Mouse (Mus musculus) Patski (cell line): ENCODE measurements at regions not wholly inside any gene's neighbourhood (a gene's known extent, or its start where the extent isn't known, plus 50 kb on each side); places are given as distances from the start of the nearest gene placed in this dataset.

Experiments
- ATAC-seq: fragments of 100-300 bp; one replicate; pipeline ENCODE4 v1.8.0; 2021
- CTCF ChIA-PET: fragments of 350-600 bp; sonication (Branson Sonifier 250); formaldehyde crosslinking; loops from one replicate; lab custom pipeline; 2022; ENCODE audit warnings: inconsistent platforms; lab: Charles Lee
- POLR2A ChIA-PET: fragments of 350-600 bp; sonication (Branson Sonifier 250); formaldehyde crosslinking; loops from one replicate; lab custom pipeline; 2022; ENCODE audit warnings: antibody characterized with exemption, inconsistent platforms; lab: Charles Lee
- DNase-seq: peaks from one replicate; pipeline ENCODE4 v3.0.0-alpha.2; 2011; ENCODE audit warnings: low read depth, low spot score
- H3K27me3 ChIP-seq: fragments of 371-371 bp; one replicate; pipeline ENCODE4 v1.5.1; 2021
- CTCF ChIP-seq: fragments of 100-300 bp; IDR thresholded peaks from one replicate; pipeline ENCODE4 v1.5.1; 2021
- in situ Hi-C: fragments of 300-500 bp; cut with MboI; formaldehyde crosslinking; loops from 3 replicates; pipeline ENCODE4 v1.11.1; 2018; ENCODE audit warnings: low pct_unique_long_range_greater_than_20kb, mixed read lengths

DNA sequence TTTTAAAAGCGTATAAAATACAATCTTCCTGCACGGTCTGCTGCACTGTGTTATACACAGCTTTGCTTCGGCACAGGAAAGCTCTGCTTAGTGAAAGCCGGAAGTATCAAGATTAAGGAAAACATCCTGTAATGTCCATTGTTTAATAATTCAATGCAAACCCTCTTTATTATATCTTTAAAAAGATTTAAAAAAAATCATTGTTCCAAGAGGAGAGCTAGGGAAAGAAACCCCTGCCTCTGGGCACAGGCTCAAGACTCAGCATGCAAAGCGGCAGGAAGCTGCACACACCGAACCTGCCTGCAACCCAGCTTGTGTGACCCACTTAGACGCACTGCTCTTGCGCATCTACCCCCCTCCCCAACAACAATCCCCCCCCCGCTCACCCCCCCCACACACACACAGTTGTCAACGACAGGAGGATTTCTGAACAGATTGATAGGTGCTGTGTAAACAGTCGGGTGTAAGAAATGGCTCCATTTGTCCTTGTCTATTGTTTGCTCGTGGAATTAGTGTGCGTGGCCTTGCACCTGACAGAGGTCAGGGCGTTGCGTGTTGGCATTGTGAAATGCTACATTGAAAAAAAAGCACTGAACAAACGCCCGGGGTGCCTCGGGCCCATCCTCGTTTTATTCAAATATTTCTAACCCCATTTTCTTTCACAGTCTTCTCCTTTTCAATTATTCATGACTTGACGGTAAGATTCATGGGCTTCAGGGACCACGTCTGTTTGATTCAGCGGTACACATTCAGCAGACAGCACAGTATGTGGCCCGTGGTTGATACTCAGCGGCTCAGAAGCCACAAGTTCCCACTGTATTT lies 66.5 kb upstream of the Acbd6 start:
- no peaks in the 10 kb centered on the region for H3K27me3 ChIP-seq
- CTCF ChIA-PET = interaction anchor here (0.7 kb wide), 1 partner anchor 436 kb away, joined by 3 read pairs; no protein-coding TSS in a partner anchor
- in situ Hi-C loops = no loop called here
- ATAC-seq (no peak), DNase-seq (no peak)
- POLR2A ChIA-PET = no interaction called here
- TF ChIP-seq CTCF = no peak

- DNase-seq = no peak
- POLR2A ChIA-PET = no interaction called here
- in situ Hi-C loops = no loop called here
- H3K27me3 ChIP-seq = no peaks in the 10 kb centered on the region
- ATAC-seq = no peak
- CTCF ChIA-PET = no interaction called here
- no peak for TF ChIP-seq CTCF
These were observed 64.6 kb upstream of the Acbd6 start for GRCm38 (mm10) chr1:155493333-155493732.

- TF ChIP-seq CTCF = no peak
- no peaks in the 10 kb centered on the region for H3K27me3 ChIP-seq
- ChIA-PET CTCF (no interaction called here), POLR2A (no interaction called here)
- in situ Hi-C loops = no loop called here
- no peak for DNase-seq
- ATAC-seq = no peak
These were observed 64.1 kb upstream of the Acbd6 start for GRCm38 (mm10) chr1:155493799-155494198.

- ATAC-seq (no peak), DNase-seq (no peak)
- ChIA-PET CTCF (no interaction called here), POLR2A (no interaction called here)
- no peaks in the 10 kb centered on the region for H3K27me3 ChIP-seq
- no peak for TF ChIP-seq CTCF
- in situ Hi-C loops = no loop called here
These were observed 63.6 kb upstream of the Acbd6 start for GRCm38 (mm10) chr1:155494347-155494746.

- POLR2A ChIA-PET = no interaction called here
- TF ChIP-seq CTCF = no peak
- H3K27me3 ChIP-seq = peaks cover 3% of the 10 kb centered on the region
- CTCF ChIA-PET = interaction anchor here (1.2 kb wide), 1 partner anchor 9 kb away, joined by 3 read pairs; no protein-coding TSS in a partner anchor
- in situ Hi-C loops = no loop called here
- DNase-seq (no peak), ATAC-seq (no peak)
These were observed 58.2 kb upstream of the Acbd6 start for GRCm38 (mm10) chr1:155499735-155500134.

DNA sequence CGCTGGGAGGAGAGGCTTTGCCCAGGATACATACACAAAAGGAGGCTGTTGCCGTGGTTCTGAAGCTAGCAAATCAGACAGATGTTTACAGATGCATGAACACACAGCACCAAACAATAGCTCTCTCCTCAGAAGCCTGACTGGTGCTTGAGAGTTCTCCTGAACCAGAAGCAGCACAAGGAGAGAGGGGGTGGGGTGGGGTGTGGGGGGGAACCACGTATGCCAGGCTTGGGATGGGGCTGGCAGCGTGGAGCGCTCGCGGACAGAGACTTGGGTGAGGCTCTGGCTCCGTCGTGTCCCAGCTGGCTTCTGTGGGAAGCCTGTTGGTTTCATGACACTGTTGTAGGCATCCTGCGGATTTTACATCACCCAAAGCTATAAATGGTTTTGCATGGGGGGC lies 55.1 kb upstream of the Acbd6 start:
- ATAC-seq (no peak), DNase-seq (no peak)
- in situ Hi-C loops = no loop called here
- peaks cover 3% of the 10 kb centered on the region for H3K27me3 ChIP-seq
- ChIA-PET POLR2A (interaction anchor here (0.7 kb wide), 1 partner anchor 354 kb away, joined by 3 read pairs; no protein-coding TSS in a partner anchor), CTCF (no interaction called here)
- TF ChIP-seq CTCF = no peak

DNA sequence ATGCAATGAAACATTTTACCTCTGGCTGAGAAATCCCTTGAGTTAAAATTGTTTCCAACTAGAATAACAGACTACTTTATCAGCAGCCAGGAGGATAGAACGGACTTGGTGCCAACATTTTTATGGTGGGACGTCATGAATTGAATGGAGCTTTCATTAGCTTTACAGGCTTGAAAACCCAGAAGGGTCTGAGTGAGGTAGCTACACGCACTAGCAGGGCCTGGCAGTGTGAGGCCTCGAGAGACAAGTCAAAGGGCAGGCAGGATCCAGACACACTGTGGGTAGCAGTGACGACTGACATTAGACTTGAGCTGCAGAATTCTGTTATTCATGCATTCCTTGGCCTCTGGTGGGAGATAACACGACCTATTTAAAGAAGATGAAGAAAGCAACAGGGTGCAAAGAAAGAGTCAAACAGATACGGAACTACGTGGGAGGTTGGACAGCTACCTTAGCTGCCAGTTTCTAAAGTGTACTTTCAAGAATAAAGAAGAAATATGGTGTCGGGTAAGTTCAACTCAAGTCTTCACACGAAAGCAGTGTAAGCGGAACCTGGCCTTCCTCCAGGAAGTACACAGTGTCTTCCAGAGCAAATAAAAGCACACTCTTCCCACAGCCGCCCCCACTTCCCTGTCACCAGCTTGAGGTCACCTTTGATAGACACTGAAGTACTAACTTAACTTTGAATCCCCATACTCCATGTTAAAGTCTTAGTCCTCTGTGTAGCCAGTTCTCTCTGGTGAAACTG lies 53.2 kb upstream of the Acbd6 start:
- ATAC-seq = no peak
- no peak for DNase-seq
- ChIA-PET POLR2A (no interaction called here), CTCF (no interaction called here)
- in situ Hi-C loops = no loop called here
- H3K27me3 ChIP-seq = peaks cover 3% of the 10 kb centered on the region
- TF ChIP-seq CTCF = no peak

GRCm38 (mm10) chr1:155505361-155506077 lies 52.4 kb upstream of the Acbd6 start:
- ChIA-PET CTCF (no interaction called here), POLR2A (no interaction called here)
- no peak for TF ChIP-seq CTCF
- no peak for ATAC-seq
- peaks cover 2% of the 10 kb centered on the region for H3K27me3 ChIP-seq
- DNase-seq = no peak
- in situ Hi-C loops = no loop called here
